Mouse (Mus musculus) mature B cell (primary cell): ENCODE data around the gene Gm29049.
"Not testable (repeated sequence)": the region's sequence is repeated elsewhere in the genome, so short reads cannot be mapped to it uniquely, and the experiment has no call there.

Experiments
- in situ Hi-C: fragments of 300-500 bp; cut with MboI; formaldehyde crosslinking; loops from 2 replicates; pipeline ENCODE4 v1.14.3; 2019

Gm29049 gene

GRCm38 (mm10) chrY:7997068-7997467 is at the start of gene Gm29049:
Gene Gm29049 (minus strand): TSS chrY:7997168.
- in situ Hi-C loops, result not testable (repeated sequence)
